Mouse (Mus musculus): ENCODE measurements around the gene Ropn1.
"Not testable (repeated sequence)": the region's sequence is repeated elsewhere in the genome, so short reads cannot be mapped to it uniquely, and the experiment has no call there.

The Ropn1 gene

DNA sequence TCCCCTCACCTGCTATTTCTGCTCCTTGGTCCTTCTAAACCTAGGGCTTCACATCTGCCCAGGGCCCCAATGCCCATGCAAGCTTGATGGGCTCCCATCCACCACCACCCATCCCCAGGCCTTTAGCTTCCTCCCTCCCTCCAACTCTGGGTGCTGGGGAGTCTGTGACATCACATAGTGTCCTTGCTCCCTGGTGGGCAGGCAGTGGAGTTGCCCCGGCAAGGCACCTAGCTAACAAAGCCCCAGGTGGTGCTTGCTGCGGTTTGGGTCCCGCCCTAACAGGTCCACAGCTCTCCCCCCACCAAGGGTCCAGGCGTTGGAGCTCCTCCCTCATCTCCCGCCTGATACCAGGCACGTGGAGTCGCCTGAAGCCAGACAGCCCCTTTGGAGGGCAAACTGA lies at the start of gene Ropn1:
Gene Ropn1 (plus strand): TSS at position 301 of the 400 bp plus-strand sequence.
- DNase-seq (ENCODE audit: low spot score): no peak

DNA sequence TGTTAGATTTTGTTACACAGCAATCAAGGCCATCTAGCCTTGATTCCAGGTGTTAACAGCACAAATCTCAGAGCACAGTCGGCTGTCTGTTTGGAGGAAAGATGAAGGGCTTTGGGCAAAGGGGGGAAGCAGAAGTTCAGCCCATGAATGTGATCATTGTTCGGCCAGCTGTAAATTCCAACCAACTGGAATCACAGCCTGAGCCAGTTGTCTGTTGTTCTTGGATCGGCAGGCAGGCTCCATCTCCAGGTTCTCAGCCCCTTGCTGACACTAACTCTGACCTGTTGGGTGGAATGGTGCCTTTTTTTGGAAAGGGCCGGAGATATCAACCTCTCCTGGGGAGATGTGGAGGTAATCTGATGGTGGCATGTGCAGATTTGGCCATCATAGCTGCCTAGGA lies 47.8 kb upstream of the Ropn1 start:
- no peak for DNase-seq (ENCODE audit: low spot score)

DNA sequence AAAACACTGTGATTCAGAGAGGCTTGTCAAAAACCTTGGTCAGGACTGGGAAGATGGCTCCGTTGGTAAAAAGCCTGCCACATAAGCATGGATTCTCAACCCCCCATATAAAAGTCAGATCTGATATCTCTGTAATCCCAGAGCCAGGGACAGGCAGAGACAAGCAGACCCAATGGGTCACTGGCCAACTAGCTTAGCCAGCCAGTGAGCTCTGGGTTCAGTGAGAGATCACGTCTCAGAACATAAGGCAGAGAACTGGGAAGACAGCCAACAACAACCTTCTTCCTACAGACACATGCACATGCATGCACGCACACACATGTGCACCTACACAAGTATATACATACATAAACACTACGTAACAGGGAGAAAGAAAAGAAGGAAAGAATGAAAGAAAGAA lies 46.6 kb upstream of the Ropn1 start:
- no peak for DNase-seq (ENCODE audit: low spot score)

DNA sequence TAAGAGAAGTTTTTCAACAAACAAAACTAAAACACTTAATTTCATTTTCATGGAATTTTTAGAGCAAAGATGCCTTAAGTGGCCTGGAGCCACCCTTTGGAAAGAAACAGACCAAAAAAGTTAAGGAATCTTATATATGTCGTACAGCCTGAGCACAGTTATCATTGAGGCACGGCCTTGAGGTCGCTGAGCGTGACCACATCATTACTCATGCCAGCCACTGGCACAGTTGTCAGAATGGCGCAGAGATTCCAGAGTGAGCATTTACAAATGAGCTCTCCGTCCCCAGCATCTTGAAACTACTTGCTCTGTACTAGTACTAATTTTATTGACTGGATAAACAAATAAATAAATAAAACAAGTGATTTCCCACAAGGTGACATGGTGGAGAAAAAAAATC lies 45.9 kb upstream of the Ropn1 start:
- DNase-seq (ENCODE audit: low spot score): no peak

DNA sequence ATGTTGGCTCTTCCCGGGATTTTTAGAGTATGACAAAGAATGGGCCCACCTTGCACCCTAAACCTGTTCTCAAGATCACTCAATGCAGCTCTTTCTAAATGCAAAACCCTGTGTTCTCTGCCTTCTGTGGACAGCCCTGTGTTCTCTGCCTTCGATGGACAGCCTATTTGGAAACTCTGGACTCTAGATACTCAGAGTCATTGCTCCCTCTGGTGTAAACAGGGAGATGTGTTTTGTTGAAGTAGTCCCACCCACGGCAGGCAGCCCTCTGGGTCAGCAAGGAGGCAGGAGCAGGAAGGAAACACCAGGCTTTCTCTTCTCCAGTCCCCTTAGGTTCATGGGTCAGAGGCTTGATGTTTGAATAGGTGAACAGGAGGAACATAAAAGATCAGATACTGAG lies 44.0 kb upstream of the Ropn1 start:
- DNase-seq (ENCODE audit: low spot score): no peak

DNA sequence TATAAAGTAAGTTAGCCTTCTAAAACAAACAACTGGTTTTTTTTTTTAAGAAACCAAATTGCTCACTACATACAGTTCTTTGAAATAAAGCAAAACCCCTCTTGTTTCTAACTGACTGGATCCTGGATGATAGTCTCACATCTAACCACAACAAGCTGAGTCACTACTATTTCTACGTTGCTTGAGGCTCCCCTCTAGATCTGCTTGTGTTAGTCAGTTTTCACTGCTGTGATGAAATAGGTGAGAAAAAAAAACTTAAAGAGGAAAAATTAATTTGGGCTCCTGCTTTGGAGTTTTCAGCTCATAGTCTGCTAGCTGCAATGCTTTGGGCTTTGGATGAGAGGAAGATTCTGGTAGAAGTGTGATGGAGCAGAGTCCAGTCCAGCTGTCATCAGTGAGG lies 39.6 kb upstream of the Ropn1 start:
- no peak for DNase-seq (ENCODE audit: low spot score)

DNA sequence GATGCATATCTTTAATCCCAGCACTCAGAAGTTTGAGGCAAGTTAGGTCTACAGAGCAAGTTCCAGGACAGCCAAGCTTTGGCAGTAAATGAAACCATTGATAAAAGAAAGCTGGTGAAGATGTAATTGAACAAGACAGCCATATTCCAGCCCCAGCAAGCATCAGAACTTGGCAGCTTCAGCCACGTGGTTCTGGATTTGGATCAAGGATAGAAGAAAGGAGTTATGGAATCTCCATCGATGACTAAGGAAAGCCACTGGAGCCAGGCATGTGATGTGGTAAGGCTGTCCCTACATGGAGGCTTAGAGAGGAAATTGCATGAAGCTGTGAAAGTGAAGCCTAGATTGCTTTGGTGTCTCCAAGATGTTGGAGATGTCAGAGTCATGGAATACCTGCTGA lies 35.7 kb upstream of the Ropn1 start:
- no peak for DNase-seq (ENCODE audit: low spot score)

DNA sequence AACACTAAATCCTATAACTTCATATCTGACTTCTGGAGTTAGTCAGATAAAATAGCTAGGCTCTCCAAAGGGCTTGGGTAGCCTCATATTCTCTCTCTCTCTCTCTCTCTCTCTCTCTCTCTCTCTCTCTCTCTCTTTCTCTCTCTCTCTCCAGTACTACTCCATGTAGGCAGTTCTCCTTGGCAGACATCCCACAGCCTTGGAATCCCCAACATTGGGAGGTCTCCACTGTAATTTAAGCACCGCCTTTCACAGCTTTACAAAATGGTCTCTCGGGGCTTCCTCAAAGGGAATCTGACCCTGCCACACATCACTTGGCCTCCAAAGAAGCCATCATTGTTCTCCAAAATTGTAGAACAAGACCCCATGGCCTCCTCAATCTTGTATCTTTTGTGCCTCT lies 22.1 kb upstream of the Ropn1 start:
- DNase-seq (ENCODE audit: low spot score): no peak

DNA sequence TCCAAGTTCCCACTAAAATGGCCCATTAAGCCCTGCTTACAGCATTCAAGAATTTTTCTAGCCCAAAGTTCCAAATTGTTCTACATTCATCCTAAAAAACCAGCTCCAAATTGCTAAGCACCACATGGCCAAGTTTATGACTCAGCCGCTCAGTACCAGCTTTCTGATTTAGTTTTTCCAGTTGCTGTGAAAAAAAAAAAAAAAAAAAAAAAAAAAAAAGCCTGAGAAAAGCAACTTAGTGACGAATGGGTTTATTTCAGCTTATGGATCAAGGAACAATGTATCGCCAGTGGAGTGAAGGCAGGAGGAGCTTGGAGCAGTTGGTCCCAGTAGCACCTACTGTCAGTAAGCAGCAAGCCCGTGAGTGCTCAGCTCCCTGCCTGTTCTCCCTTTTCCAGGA lies 21.3 kb upstream of the Ropn1 start:
- DNase-seq (ENCODE audit: low spot score): no peak

DNA sequence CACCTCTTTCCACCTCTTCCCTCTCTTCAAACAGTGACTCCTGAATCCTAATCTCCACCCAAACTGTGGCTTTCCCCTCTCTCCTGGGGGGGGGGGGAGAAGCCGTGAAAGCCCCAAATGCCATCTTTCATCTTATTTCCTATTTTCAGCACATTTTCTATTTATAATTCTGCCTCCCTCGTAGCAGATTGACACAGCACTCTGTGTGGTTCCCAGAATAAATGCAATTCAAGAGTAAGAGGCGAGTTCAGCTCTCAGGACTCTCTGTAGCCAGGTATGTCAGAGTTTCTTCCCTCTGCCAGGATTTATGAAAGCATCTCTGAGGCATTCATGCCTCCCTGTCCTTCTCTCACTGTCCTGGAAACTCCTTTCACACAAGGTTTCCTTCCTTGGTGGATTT lies 14.2 kb upstream of the Ropn1 start:
- DNase-seq (ENCODE audit: low spot score): no peak

DNA sequence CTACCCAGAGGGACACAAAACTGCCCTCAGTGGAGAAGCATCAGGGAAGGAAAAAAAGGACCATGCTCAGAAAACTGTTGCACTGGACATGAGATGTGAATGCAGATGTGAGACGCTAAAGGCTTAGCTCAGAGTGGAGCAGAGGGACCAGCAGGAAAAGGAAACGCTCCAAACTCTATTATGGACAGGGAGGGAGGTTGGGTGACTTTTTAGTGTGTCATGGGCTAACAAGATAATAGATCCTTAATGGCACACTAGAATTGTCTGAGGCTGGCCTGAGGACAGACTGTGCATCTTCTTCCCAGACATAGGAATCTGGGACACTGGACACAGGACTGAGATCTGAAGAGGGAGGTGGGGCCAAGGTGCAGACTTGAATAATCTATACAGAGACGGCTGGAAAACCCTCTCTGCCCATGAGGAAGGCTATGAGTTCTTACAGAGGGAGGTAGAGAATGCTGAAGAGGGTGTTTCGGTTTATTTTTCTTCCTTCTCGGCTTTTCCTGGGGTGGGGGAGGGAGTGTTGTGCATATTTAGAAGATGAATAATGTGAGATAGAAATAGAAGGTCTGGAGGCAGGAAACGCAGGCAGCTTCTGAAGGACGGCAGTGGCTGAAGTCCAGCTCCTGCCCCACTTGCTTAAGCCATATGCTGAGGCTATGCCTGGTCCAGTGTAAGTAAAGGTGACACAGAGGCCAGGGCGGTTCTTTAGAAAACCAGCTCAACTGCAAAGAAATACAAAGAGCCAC lies 6.0 kb upstream of the Ropn1 start:
- no peak for DNase-seq (ENCODE audit: low spot score)

DNA sequence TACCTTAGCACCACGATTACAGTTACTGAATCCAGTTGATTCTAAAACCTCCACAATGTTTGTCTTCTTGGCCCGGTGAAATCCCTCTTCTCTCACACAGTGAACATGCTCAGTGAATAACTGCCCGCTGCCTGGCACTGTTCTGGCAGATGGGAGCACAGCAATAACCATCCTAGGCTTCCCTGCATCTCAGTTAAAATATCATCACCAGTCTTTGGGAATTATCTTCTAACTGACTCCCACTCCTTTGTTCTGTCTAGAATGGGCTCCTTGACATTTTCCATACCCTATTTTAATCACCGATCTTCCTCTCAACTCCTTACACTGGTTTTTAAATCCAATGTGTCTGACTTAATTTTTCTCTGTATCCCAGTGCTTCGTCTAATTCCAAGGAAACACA lies 3.3 kb downstream of the Ropn1 start:
- no peak for DNase-seq (ENCODE audit: low spot score)

DNA sequence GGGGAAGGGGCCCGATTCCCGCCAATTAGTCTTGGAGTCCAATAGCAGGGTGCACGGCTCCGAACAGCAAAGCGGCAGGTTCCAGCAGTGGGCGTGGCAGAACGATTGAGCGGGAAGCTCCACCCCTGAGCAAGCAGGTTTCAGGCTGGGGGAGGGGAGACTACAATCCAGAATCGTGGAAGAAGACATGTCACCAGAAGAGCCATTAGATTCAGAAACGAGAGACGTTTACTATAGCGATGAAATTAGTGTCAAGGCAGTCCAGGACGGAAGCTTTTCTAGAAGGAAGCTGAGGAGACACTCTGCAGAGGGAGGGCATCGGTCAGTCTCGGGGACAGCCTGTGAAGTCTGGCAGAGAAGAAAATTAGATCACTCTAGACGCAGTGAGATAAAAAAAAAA lies 7.8 kb downstream of the Ropn1 start:
- DNase-seq (ENCODE audit: low spot score): not testable (repeated sequence)

DNA sequence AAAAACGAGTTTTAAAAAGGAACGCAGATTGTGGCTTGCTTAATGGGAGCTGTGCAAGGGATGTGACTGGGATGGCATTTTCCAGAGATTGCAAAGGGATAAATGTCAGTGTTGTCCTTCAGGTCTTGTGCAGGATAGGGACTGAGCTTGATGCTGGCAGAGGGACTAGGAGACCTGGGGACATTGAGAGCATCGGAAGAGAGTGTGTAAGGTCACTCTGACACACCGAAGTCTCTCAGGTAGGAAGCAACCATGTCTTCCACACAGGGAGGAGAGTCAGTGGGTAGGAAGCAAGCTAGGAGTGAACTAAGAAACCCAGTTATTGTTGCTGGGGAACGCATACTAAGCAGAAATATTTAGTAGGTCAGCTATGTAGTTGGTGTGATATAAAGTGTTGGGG lies 8.3 kb downstream of the Ropn1 start:
- DNase-seq (ENCODE audit: low spot score): no peak

DNA sequence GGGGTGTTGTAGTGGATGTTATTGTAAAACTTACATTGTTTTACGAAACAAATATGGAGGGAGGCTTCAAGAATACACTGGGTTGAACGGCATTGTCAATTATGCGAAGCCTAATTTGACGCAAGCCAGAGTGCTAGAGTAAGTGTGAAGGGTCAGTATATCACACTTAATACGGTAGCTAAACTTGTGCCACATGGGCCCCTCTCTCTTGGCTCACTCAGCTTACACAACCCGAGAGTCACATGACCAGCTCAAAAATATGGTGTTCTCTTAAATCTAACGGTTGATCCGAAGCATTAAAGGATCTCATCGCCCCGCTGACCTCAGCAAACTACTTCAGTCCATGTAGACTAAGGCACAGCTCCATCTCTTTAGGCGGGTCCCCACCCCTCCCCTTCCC lies 8.7 kb downstream of the Ropn1 start:
- no peak for DNase-seq (ENCODE audit: low spot score)

DNA sequence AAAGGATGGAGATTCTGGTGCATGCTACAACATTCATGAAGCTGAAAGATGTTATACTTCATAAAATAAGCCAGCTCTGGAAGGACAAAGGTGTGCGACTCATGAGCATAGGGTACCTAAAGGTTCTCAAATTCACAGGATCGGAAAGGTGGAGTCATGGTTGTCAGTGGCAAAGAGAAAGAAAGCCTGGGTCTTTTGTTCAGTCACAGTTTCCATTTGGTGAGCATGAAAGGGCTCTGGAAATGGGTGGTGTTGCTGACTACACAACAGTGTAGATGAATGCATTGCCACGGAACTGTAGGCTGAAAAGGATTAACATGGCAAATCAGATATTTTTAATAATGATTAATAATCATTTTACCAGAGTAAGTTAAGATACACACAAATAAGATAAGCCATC lies 14.8 kb downstream of the Ropn1 start:
- DNase-seq (ENCODE audit: low spot score): no peak

DNA sequence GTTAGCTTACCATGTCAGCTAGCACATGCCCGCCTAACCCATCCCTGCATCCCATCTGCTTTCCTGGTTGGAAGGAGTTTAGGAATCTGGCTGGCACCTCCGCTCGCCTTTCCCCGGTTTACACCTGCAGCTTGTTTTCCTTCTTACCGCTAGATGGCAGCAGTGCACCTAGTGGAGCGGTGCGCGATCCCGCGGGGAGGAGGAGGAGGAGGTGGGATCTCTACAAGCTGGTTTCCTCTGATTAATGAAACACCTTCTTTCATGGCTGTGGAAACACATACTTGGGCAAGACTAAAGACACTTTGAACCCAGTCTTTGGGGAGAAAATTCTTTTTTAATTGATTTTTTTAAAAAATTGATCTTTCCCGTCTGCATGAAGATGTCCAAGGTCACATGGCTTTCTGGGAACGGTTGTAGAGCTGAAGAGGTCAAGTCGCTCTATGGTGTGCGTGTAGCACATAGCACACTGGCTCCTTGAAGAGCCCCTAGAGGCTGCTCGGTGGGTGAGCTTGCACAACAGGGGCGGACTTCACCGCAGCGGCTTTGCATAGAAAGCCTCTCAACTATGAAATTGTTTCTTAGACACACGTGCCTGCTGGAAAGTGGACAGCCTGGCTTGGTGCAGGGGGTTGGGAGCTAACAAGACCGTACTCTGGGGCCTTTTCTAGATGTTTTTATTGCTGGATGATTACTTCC lies 17.5 kb downstream of the Ropn1 start:
- DNase-seq (ENCODE audit: low spot score): peak; percentile 36

DNA sequence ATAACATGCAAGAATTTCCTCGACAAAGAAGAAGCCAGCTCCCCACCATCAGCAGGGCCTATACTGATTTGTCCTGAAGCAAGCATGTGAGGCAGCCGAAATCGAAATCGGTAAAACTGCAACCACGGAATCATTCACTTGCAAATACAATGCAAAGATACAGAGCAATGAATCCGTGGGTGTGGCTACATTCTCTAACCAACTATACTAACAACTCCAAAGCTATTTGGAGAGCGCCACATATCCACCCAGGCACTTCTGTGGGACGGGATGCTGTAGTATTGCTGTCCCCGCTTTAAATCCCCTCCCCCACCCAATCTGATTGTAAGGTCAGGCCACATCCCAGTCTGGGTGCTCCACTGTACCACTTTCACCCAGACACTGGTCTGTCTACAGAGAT lies 18.6 kb downstream of the Ropn1 start:
- no peak for DNase-seq (ENCODE audit: low spot score)

DNA sequence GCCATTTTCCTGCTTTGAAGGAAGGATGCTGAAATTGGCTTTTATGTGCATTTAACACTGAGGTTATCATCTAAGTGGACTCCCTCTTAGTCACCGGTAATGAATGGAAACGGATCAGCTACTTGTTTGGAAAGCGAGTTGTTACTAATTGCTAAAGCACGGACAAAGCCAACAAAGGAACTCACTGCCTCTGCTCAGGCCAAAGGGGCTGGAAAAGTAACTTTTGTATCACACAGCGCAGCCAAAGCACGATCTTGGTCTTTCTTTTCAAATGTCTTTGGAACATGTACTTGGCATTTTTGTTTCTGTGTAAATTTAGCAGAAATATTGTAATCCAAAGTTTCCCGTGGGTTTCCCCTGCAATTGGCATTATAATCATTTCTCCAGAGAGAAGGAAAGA lies 22.2 kb downstream of the Ropn1 start:
- DNase-seq (ENCODE audit: low spot score): no peak

DNA sequence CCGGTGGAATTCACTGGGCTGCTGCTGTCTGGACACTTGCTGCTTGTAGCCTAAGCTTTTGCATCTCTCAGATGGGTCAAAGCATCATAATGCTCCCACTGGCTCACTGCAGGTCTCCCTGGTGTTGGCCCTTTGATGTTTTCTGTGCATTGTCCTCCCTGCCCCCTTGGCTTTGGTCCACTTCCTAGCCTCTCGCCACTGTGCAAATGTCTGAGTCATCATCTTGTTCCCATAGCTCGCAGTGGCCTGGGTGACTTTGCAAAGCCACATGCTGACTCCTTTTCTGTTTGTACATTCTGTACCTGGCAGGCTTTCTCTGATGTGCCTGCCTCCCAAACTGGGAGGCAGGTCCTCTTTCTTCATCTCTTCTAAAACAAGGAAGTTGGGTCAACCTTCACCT lies 23.1 kb downstream of the Ropn1 start:
- no peak for DNase-seq (ENCODE audit: low spot score)

DNA sequence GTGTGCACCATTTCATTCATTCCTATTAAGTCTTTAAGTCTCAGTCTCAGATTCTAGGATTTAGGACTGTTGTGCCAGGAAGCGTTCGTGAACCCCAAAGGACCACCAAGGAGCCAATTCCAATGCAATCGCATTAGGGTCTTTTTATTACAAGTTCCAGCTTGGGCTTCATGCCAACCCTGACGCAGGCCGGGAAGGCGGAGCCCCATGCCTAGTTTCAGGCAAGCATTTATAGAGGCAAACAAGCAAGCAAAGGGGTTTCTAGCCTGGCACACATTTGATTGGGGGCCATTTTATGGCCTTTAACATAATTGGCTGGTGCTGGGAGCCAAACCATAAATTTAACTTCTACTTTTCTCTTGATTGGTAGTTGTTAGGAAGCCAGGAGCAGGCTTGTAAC lies 24.6 kb downstream of the Ropn1 start:
- no peak for DNase-seq (ENCODE audit: low spot score)

DNA sequence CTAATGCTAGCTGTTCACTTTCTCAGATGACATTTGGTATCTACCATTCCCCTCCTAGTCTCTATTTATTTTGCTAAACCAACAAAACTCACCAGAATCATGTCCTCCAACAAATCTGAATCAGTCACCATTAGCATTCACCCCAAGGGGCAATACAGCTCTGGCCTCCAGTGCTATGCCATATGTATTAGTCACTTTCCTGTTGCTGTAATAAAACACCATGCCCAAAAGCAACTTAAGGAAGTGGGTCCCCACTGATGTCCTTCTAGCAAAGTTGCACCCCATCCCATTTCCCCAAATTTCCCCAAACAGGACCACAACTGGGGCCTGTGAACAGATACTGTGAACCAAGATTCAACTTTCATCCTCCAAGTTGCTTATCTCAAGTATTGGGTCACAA lies 32.1 kb downstream of the Ropn1 start:
- no peak for DNase-seq (ENCODE audit: low spot score)

DNA sequence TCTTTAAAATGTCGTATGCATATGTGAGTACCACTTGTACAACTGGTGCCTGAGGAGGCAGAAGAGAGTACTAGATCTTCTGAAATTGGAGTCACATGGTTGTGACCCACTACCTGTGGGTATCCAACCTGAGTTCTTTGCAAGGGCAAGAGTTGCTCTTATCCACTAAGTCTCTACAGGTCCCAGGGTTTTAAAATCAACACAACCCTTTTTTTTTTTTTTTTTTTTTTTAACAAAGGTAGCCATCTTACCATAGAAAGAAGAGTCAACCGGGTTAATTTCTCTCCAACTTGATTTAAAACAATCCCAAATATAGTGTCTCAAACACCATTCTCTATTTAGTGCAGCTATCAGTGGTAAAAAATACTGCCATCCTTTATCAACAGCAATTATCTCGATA lies 40.2 kb downstream of the Ropn1 start:
- DNase-seq (ENCODE audit: low spot score): no peak
